13 mouse cellular contexts compared by ENCODE assay signal in genomic region chr3:34655311-34656075, GRCm38 (mm10). TPM values are rescaled to one million over a fixed set of nuclear protein-coding genes. Genes with fewer than 3 reads are reported as not detected.
DNase-seq lines count a peak whose midpoint lies in the region; ATAC-seq lines count a peak whose summit lies in the region.
"Had no signal": no experiment of that assay in that cellular context is flagged by ENCODE, and none has a peak within 500 bp of the region (broad histone marks: within the 10 kb centered on the region; RNA-seq: fewer than 3 reads in every experiment).

No protein-coding gene starts in this region.

- peak; percentile 46 for DNase-seq in Muller cell, postnatal 12 days (ENCODE audit: inconsistent ontology term)
- no peak for DNase-seq in thymus, postnatal 10 days (ENCODE audit: low spot score in 2 of 2)
- no peak for DNase-seq in left cerebral cortex, postnatal 10 days (ENCODE audit: extremely low spot score in 1 of 2, low spot score in 2 of 2)
- DNase-seq: gastrocnemius, adult 2 months; retina, postnatal 1 day had no signal

- ATAC-seq in embryonic facial prominence, embryonic 12.5 days (ENCODE audit: insufficient number of reproducible peaks, insufficient read depth, low FRiP score, low TSS enrichment): no peak
- ATAC-seq in hindbrain, embryonic 13.5 days (ENCODE audit: low FRiP score): no peak
- no peak for ATAC-seq in neural tube, embryonic 13.5 days (ENCODE audit: low read depth)
- ATAC-seq in intestine, embryonic 16.5 days: no peak

- H3K4me3 ChIP-seq in embryonic facial prominence, embryonic 12.5 days: no peak overlapping the region
- peak overlapping the region; percentile 45 for H3K4me3 ChIP-seq in hindbrain, embryonic 13.5 days
- peak overlapping the region; percentile 42 for H3K4me3 ChIP-seq in neural tube, embryonic 13.5 days
- H3K4me3 ChIP-seq in intestine, embryonic 16.5 days (ENCODE audit: low read length): no peak overlapping the region
- H3K4me3 ChIP-seq: embryonic facial prominence, embryonic 15.5 days; gastrocnemius, adult 2 months had no signal

- no peak overlapping the region for H3K27ac ChIP-seq in embryonic facial prominence, embryonic 12.5 days
- peak overlapping the region; percentile 93 for H3K27ac ChIP-seq in hindbrain, embryonic 13.5 days
- peak overlapping the region; percentile 94 for H3K27ac ChIP-seq in neural tube, embryonic 13.5 days (replicated peaks)
- no peak overlapping the region for H3K27ac ChIP-seq in intestine, embryonic 16.5 days (ENCODE audit: low read length)
- H3K27ac ChIP-seq: embryonic facial prominence, embryonic 15.5 days; gastrocnemius, adult 2 months had no signal

- peaks cover 6% of the 10 kb centered on the region; the same call in 1 of the 2 replicates for H3K4me1 ChIP-seq in embryonic facial prominence, embryonic 12.5 days
- peaks cover 38% of the 10 kb centered on the region for H3K4me1 ChIP-seq in hindbrain, embryonic 13.5 days (replicated peaks)
- H3K4me1 ChIP-seq in neural tube, embryonic 13.5 days (replicated peaks): peaks cover 43% of the 10 kb centered on the region
- H3K4me1 ChIP-seq in intestine, embryonic 16.5 days (ENCODE audit: control insufficient read depth, insufficient read depth, low read length): peaks cover 4% of the 10 kb centered on the region; the same call in 1 of the 2 replicates

- no peak overlapping the region for H3K9ac ChIP-seq in embryonic facial prominence, embryonic 12.5 days
- peak overlapping the region; percentile 74 for H3K9ac ChIP-seq in hindbrain, embryonic 13.5 days
- peak overlapping the region; percentile 75 for H3K9ac ChIP-seq in neural tube, embryonic 13.5 days
- no peak overlapping the region for H3K9ac ChIP-seq in intestine, embryonic 16.5 days (ENCODE audit: low read depth, low read length)
- H3K9ac ChIP-seq: embryonic facial prominence, embryonic 15.5 days had no signal

- intact Hi-C loops in left cerebral cortex, postnatal 10 days (cut with DNase I): loop anchor here (5.0 to 10.0 kb wide), 2 partner anchors 432 to 569 kb away; no protein-coding TSS in a partner anchor

- no peaks in the 10 kb centered on the region for H3K9me3 ChIP-seq in embryonic facial prominence, embryonic 12.5 days
- H3K9me3 ChIP-seq in hindbrain, embryonic 13.5 days: no peaks in the 10 kb centered on the region
- no peaks in the 10 kb centered on the region for H3K9me3 ChIP-seq in neural tube, embryonic 13.5 days
- H3K9me3 ChIP-seq in intestine, embryonic 16.5 days (ENCODE audit: control insufficient read depth, low read length): no peaks in the 10 kb centered on the region
- H3K9me3 ChIP-seq: embryonic facial prominence, embryonic 15.5 days had no signal

- WGBS in embryonic facial prominence, embryonic 12.5 days: 17% methylated on average over 11 of the region's 11 CpGs
- WGBS in hindbrain, embryonic 13.5 days: 7% methylated on average over 11 of the region's 11 CpGs
- WGBS in neural tube, embryonic 13.5 days: 7% methylated on average over 11 of the region's 11 CpGs
- whole genome bisulfite sequencing in intestine, embryonic 16.5 days: 10% methylated on average over 11 of the region's 11 CpGs

- peaks cover 64% of the 10 kb centered on the region for H3K27me3 ChIP-seq in embryonic facial prominence, embryonic 12.5 days
- peaks cover 64% of the 10 kb centered on the region for H3K27me3 ChIP-seq in hindbrain, embryonic 13.5 days
- H3K27me3 ChIP-seq in neural tube, embryonic 13.5 days: peaks cover 87% of the 10 kb centered on the region
- H3K27me3 ChIP-seq in intestine, embryonic 16.5 days (replicated peaks; ENCODE audit: control insufficient read depth, insufficient read depth, low read length): peaks cover 66% of the 10 kb centered on the region

- H3K4me2 ChIP-seq in embryonic facial prominence, embryonic 12.5 days (replicated peaks): peak overlapping the region; percentile 28
- peak overlapping the region; percentile 71 for H3K4me2 ChIP-seq in hindbrain, embryonic 13.5 days
- peak overlapping the region; percentile 67 for H3K4me2 ChIP-seq in neural tube, embryonic 13.5 days
- H3K4me2 ChIP-seq in intestine, embryonic 16.5 days (ENCODE audit: low read depth, low read length): no peak overlapping the region
- H3K4me2 ChIP-seq: embryonic facial prominence, embryonic 15.5 days had no signal

- H3K36me3 ChIP-seq in embryonic facial prominence, embryonic 12.5 days: no peaks in the 10 kb centered on the region
- H3K36me3 ChIP-seq in hindbrain, embryonic 13.5 days: no peaks in the 10 kb centered on the region
- H3K36me3 ChIP-seq in neural tube, embryonic 13.5 days: no peaks in the 10 kb centered on the region
- H3K36me3 ChIP-seq in intestine, embryonic 16.5 days (ENCODE audit: control insufficient read depth, insufficient read depth, low read length): no peaks in the 10 kb centered on the region
- H3K36me3 ChIP-seq: embryonic facial prominence, embryonic 15.5 days had no signal

RNA-seq across cellular contexts. Expression of gene Sox2, which starts 5.3 kb away (rescaled TPM):
- polyA plus RNA-seq in embryonic facial prominence, embryonic 12.5 days (2016; fragmentation: Nextera tagmentation; extraction: Ambion mirVana): 11.4 and 13.5 TPM in 2 replicates
- polyA plus RNA-seq in hindbrain, embryonic 13.5 days (2015; fragmentation: Nextera tagmentation; extraction: Ambion mirVana): 16.9 and 19.2 TPM in 2 replicates
- 20.9 TPM in 2 replicates for polyA plus RNA-seq in neural tube, embryonic 13.5 days (2015; fragmentation: Nextera tagmentation; extraction: Ambion mirVana)
- total RNA-seq in left cerebral cortex, postnatal 10 days (2021): 10 to 100 TPM; 32.0 to 39.7 TPM
- polyA plus RNA-seq in intestine, embryonic 16.5 days (2015; fragmentation: Nextera tagmentation; extraction: Ambion mirVana): 0.12 and 0.24 TPM in 2 replicates
- total RNA-seq: gastrocnemius, adult 2 months had no signal
- polyA plus RNA-seq: heart, postnatal 0 days; kidney, embryonic 16.5 days; liver, embryonic 16.5 days had no signal

Comparison
In these comparisons a context has a peak if more than half of its experiments do, and no peak if none do; other contexts are left out.
1. H3K27ac ChIP-seq: peak in hindbrain, embryonic 13.5 days (single experiment) and neural tube, embryonic 13.5 days (single experiment); none in embryonic facial prominence, embryonic 12.5 days (single experiment) and intestine, embryonic 16.5 days (single experiment).
2. H3K4me3 ChIP-seq: peak in hindbrain, embryonic 13.5 days (single experiment) and neural tube, embryonic 13.5 days (single experiment); none in embryonic facial prominence, embryonic 12.5 days (single experiment) and intestine, embryonic 16.5 days (single experiment).
3. H3K9ac ChIP-seq: peak in hindbrain, embryonic 13.5 days (single experiment) and neural tube, embryonic 13.5 days (single experiment); none in embryonic facial prominence, embryonic 12.5 days (single experiment) and intestine, embryonic 16.5 days (single experiment).
4. RNA of gene Sox2, which starts 5.3 kb away (polyA plus RNA-seq): 20.9 TPM in neural tube, embryonic 13.5 days, 16.9 to 19.2 TPM in hindbrain, embryonic 13.5 days and 11.4 to 13.5 TPM in embryonic facial prominence, embryonic 12.5 days; 0.12 to 0.24 TPM in intestine, embryonic 16.5 days; every median in the first group is over 10 times any median in the second.